Mouse (Mus musculus) right cerebral cortex, adult 2 months (tissue): Measurements from ENCODE around the gene Cpne1.
"Not testable (repeated sequence)": the region's sequence is repeated elsewhere in the genome, so short reads cannot be mapped to it uniquely, and the experiment has no call there.

Experiments used
- DNase-seq, 2 experiments: peaks; one replicate each; pipeline ENCODE4 v3.0.0; 2021 to 2022; ENCODE audit warnings: low spot score in 2 of 2

Cpne1 gene

GRCm38 (mm10) chr2:156111358-156112079 lies at the start of gene Cpne1, which contains the start of gene Rbm12:
Gene Cpne1 (minus strand): TSS chr2:156111965.
Gene Rbm12 (minus strand): TSS chr2:156111978.
- DNase-seq = peak; percentile 89 to 92

- no peak for DNase-seq
These were observed 39.8 kb upstream of the Cpne1 start for GRCm38 (mm10) chr2:156151538-156151937.

DNA sequence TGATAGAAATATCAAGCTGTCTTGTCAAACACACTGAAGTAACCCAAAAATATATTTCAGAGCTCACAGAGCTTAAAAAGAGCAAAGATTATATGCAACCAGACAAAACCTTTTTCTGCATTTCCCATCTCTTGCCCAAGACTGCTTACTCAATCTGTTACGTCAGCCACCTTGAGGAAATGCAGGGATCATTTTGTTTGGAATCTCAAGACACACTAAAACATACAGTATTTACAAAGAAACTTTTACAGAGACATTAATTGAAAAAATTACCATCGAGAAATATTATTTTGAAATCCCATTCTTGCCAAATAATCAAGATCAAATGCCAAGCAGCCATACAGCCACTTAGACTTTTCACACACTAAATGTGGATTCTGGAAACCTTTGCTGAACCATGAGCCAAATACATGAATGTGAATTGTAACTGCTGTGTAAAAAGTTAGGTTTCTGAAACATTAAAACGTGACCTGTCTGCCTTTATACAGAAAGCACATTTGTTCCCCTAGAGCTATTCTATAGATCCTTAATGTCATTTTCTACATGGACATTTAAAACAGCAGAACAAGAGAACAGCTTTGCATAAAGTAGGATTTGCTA lies 35.7 kb upstream of the Cpne1 start:
- DNase-seq = no peak

GRCm38 (mm10) chr2:156146272-156146989 lies 34.7 kb upstream of the Cpne1 start:
- DNase-seq = no peak

DNA sequence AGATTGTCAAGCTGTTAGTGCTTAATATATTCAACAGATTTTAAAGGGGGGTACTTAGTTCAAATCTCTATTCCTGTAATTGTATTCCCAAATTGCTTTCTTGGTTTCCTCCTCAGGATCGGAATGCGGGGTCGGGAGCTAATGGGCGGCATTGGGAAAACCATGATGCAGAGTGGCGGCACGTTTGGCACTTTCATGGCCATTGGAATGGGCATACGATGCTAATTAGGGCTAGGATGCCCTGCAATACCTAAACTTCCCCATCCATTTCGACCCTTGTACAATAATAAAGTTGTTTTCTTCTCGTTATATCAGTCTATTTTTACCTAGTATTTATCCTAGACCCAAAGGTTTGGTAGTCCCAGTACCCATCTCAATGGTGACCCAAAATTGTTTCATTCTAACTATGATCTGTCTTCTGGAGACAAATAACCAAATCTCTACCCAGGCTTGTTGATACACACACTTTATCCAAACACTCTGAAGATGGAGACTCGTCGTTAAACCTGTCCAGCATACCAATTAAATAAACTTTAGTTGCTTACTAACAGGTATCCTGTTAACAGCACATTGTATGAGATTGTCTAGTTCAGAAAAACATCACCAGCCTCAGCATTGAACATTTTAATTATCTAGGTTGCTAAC lies 33.8 kb upstream of the Cpne1 start:
- no peak for DNase-seq

DNA sequence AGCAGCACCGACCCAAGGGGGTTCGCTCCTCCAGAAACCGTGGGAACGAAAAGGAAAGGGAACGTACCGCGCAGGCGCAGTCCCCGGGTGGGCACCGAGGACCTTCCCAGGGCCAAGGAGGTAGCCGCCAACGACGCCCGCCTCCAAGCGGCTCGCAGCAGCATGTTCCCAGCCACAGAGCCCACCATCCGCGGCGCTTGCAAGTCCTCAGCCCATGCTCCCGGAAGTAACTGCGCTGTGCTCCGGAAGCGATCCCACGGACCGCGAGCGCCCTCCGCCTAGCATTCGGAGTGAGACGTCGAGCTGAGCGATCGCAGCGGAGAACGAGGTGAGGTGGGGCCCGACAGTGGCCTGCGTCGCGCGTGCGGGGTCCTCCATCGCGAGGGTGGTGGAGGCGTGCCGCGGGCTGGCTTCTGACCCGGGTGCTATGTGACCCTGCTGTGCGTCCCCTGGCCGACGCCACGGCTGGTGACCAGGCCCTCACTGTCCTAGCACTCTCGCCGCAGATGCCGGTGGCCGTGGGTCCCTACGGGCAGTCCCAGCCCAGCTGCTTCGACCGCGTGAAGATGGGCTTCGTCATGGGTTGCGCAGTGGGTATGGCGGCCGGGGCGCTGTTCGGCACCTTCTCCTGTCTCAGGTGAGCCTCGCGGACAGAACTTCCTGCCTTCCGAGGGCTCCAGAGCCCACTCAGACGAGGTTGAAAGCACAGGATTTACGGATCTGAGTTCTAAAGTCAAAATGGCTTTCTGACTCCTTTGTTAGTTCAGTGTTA lies 32.4 kb upstream of the Cpne1 start, which contains the start of the genes Romo1 and Nfs1:
TSS of gene Romo1 (plus strand) at position 87 of the 772 bp plus-strand sequence.
TSS of gene Nfs1 (minus strand) at position 234 of the 772 bp plus-strand sequence.
- peak; percentile 94 to 98 for DNase-seq

DNA sequence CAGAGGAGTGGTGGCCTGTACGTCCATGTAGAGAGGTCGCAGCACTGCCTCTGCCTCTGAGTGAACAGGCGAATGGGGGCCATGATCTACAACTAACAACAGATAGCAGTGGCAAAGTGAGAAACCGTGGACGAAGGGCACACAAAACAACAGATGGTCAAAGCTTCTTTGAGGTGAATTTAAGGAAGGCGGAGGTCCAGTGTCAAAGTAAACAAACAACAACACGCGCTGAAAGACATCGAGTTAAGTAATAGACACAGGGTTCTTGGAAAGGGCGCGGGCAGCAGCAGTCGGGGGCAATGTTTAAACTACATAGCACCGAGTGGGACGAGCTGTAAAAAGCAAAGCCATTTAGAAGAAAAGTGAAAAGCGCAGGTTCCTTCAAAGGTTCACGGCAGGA lies 31.6 kb upstream of the Cpne1 start:
- DNase-seq = no peak

GRCm38 (mm10) chr2:156142820-156143219 lies 31.1 kb upstream of the Cpne1 start:
- DNase-seq = no peak

DNA sequence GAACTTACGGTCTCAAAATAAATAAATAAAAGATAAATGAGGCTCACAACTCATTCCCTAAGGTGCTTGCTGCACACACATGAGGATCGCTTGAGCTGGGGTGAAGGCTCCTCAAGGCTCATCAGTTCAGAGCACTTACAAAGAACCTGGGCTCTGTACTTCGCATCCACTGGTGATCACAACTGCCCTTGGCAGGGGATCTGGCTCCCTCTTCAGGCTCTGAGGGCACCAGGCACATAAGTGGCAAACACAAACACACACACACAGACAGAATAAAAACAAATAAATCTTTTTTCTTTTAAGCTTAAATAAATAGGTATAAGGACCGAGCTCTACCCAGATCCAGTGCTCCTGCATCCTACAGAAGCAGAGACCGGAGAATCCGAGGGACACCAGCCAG lies 23.9 kb upstream of the Cpne1 start:
- DNase-seq = no peak

DNA sequence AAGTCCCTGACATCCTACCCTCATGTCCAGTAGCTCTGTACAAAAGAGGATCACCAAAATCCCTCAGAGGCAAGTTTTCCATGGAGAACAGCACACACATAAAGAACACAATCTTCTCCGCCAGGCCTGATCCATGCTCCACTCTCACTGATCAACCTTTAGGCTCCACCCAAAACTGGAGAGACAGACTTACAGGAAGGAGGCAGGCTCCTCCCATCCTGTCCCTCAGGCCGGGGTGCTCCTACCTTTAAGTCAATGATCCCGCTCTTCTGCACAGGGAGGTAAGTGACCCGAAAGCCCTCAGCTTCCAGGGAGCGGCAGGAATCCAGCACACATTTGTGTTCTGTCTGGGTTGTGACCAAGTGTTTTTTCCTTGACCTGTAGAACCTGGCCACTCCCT lies 22.4 kb upstream of the Cpne1 start:
- no peak for DNase-seq

- no peak for DNase-seq
These were observed 15.2 kb upstream of the Cpne1 start, which contains the start of gene Gm28036 for GRCm38 (mm10) chr2:156126992-156127391. Gene Gm28036 (minus strand): TSS chr2:156127092.

- DNase-seq = no peak
These were observed 12.0 kb upstream of the Cpne1 start for GRCm38 (mm10) chr2:156123731-156124130.

DNA sequence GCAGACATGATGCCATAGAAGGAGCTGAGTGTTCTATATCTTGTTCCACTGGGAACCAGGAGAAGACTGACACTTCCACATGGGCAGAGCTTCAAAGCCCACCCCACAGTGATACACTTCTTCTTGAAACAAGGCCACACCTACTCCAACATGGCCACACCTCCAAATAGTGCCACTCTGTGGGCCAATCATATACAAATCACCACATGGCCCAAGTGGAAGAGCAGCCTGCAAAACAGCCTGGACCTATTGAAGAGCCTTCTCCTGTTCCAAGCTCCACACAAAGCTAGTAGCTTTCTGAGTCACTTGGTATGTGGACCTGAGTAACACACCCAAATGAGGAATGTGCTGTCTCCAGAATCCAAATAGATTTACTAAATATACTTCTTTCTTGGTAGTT lies 7.8 kb upstream of the Cpne1 start:
- no peak for DNase-seq

- DNase-seq = not testable (repeated sequence)
These were observed 287 bp upstream of the Cpne1 start for GRCm38 (mm10) chr2:156112080-156112423.

GRCm38 (mm10) chr2:156110627-156111357 lies 973 bp downstream of the Cpne1 start:
- peak; percentile 35 to 47 for DNase-seq

- DNase-seq = no peak
These were observed 19.8 kb downstream of the Cpne1 start for GRCm38 (mm10) chr2:156091926-156092325.

DNA sequence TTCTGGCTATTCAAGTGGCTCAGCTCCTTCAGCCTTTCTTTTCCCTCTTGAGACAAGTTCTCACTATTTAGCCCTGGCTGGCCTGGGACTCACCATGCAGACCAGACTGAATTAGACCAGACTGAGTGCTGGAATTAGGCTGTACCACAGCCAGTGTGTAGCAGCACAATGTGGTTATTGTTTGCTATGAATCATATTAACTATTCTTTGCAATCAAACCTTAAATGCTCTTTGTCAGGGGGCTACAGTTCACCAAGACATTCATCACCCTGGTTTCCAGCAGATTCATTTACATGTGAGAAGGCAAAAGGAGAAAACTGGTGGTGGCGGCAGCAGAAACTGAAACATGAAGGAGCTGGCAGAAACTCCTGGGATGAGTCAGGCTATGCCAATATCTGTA lies 22.0 kb downstream of the Cpne1 start:
- no peak for DNase-seq

DNA sequence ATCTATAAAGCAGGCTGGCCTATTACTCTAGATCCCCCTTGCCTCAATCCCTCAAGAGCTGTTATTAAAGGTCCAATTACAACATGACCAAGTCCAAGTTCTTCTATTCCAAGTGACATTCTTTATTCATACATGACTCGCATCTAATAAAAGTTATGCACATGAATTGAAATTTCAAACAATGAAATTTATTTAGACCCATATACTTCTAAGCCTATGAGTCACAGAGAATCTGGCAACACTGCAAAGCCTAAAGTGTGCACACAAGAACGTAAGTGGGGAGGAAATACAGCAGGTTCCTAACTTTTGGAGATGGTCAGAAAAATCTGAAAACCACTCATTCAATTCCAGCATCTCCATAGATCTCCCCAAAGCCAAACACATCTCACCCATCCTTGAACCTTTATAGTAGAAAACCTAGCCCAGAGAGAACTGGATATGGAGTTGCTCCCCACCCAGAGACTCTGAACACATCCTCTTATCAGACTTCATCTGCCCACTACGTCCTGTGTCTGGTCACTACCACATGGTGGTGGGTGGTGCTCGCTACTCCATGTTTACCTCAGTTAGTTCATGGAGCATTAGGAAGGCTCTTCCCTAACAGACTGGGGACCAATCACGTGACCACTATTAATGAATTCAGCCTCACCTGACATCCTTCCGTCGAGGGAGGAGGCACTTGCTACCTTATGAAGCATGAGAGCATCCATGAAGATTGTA lies 24.2 kb downstream of the Cpne1 start:
- no peak for DNase-seq

DNA sequence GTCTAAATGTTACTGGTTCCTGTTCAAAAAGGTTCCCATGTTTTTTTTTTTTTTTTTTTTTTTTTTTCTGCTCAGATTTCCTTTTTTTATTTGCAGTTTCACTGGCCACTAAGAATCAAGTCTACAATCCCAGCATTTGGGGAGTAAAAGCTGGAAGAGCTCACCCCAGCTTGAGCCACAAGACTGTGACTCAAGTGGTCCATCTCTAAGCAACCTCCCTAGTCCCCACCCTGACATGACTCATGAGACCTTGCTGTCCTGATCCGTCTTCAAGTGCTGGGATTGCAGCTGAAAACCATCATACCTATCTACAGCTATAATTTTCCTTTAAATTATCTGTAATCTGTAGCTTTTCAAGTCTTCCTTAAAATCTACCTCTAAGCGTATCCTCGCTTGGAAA lies 27.2 kb downstream of the Cpne1 start:
- DNase-seq = no peak

- DNase-seq = no peak
These were observed 31.4 kb downstream of the Cpne1 start for GRCm38 (mm10) chr2:156080391-156080790.
